Mouse (Mus musculus) CH12.LX (cell line): ENCODE measurements around the gene Pkp1. TPM values are rescaled to one million over a fixed set of nuclear protein-coding genes. Genes with fewer than 3 reads are reported as not detected.

ENCODE experiments used
- DNase-seq: peaks from one replicate; pipeline ENCODE4 v3.0.0-alpha.2; 2013; ENCODE audit errors: extremely low read depth
- H3K27ac ChIP-seq: 2 replicates; pipeline ENCODE4 v1.5.1; 2012; ENCODE audit warnings: low read depth, mild to moderate bottlenecking, control low read depth, moderate library complexity; ENCODE audit not compliant: insufficient read depth
- H3K27me3 ChIP-seq: replicated peaks from 2 replicates; pipeline ENCODE3; 2012; ENCODE audit warnings: inconsistent platforms
- H3K36me3 ChIP-seq, 2 experiments: replicated peaks in 1 of 2; 2 replicates each; pipeline versions ENCODE3 to v1.6.1; 2012; ENCODE audit warnings: inconsistent platforms in 1 of 2, low read length in 1 of 2, mild to moderate bottlenecking in 1 of 2, mixed read lengths in 1 of 2, moderate library complexity in 1 of 2; ENCODE audit not compliant: control insufficient read depth in 1 of 2, insufficient read depth in 1 of 2
- H3K4me1 ChIP-seq, 2 experiments: 2 replicates each; pipeline ENCODE4 v1.6.1; 2012; ENCODE audit warnings: inconsistent platforms in 1 of 2, moderate library complexity in 1 of 2; ENCODE audit not compliant: insufficient read depth in 2 of 2, control insufficient read depth in 1 of 2
- H3K4me2 ChIP-seq: 2 replicates; pipeline ENCODE4 v1.6.1; 2012; ENCODE audit warnings: low read depth, mild to moderate bottlenecking, control low read depth; ENCODE audit not compliant: poor library complexity, insufficient read depth, severe bottlenecking
- H3K4me3 ChIP-seq, 3 experiments: fragments of 150-350 bp in 1 of 3; sonication (generic) in 1 of 3; replicated peaks in 1 of 3; 2 replicates each; pipeline versions ENCODE3 to v1.5.1; 2011 to 2012; ENCODE audit warnings: low read depth in 2 of 3, low read length in 2 of 3, mild to moderate bottlenecking in 2 of 3, moderate library complexity in 2 of 3, control low read depth in 1 of 3, improper control_type of control experiment in 1 of 3, inconsistent platforms in 1 of 3, mixed read lengths in 1 of 3; ENCODE audit not compliant: poor library complexity in 1 of 3
- H3K79me2 ChIP-seq: replicated peaks from 2 replicates; pipeline ENCODE4 v1.6.1; 2012; ENCODE audit warnings: mild to moderate bottlenecking, moderate library complexity; ENCODE audit not compliant: control insufficient read depth, poor library complexity, insufficient read depth, severe bottlenecking; ENCODE audit errors: extremely low read depth
- H3K9ac ChIP-seq: 2 replicates; pipeline ENCODE4 v1.6.1; 2012; ENCODE audit warnings: low read depth, mild to moderate bottlenecking, control low read depth, moderate library complexity; ENCODE audit not compliant: insufficient read depth
- H3K9me3 ChIP-seq: replicated peaks from 2 replicates; pipeline ENCODE3; 2012; ENCODE audit warnings: low read length, inconsistent platforms, mixed read lengths
- BHLHE40 ChIP-seq: IDR thresholded peaks from 2 replicates; pipeline ENCODE4 v1.6.1; 2011; ENCODE audit warnings: mild to moderate bottlenecking, low read depth, low read length, improper control_type of control experiment
- CTCF ChIP-seq, 2 experiments: IDR thresholded peaks in 1 of 2; conservative IDR thresholded peaks in 1 of 2; 2 replicates each; pipeline ENCODE4 v1.5.1; 2011 to 2012; ENCODE audit warnings: low read depth in 2 of 2, low read length in 2 of 2, improper control_type of control experiment in 1 of 2, inconsistent platforms in 1 of 2, mild to moderate bottlenecking in 1 of 2, moderate library complexity in 1 of 2
- E2F4 ChIP-seq: IDR thresholded peaks from 2 replicates; pipeline ENCODE4 v1.6.1; 2011; ENCODE audit warnings: low read depth, low read length, improper control_type of control experiment; ENCODE audit not compliant: insufficient replicate concordance
- ELF1 ChIP-seq: IDR thresholded peaks from 2 replicates; pipeline ENCODE4 v1.6.1; 2014; ENCODE audit warnings: low read depth, mild to moderate bottlenecking, inconsistent platforms, low read length, improper control_type of control experiment
- GABPA ChIP-seq: IDR thresholded peaks from 2 replicates; pipeline ENCODE4 v1.6.1; 2012; ENCODE audit warnings: low read depth, low read length, improper control_type of control experiment, inconsistent platforms; ENCODE audit not compliant: insufficient replicate concordance
- IRF4 ChIP-seq: IDR thresholded peaks from 2 replicates; pipeline ENCODE4 v1.6.1; 2014; ENCODE audit warnings: low read depth, mild to moderate bottlenecking, inconsistent platforms, low read length, improper control_type of control experiment
- JUN ChIP-seq: IDR thresholded peaks from 2 replicates; pipeline ENCODE4 v1.6.1; 2011; ENCODE audit warnings: low read depth, mild to moderate bottlenecking, low read length, improper control_type of control experiment, moderate library complexity; ENCODE audit not compliant: insufficient read depth
- JUND ChIP-seq: conservative IDR thresholded peaks from 2 replicates; pipeline ENCODE4 v1.6.1; 2011; ENCODE audit warnings: low read depth, low read length, improper control_type of control experiment
- MAFK ChIP-seq: IDR thresholded peaks from 2 replicates; pipeline ENCODE4 v1.6.1; 2011; ENCODE audit warnings: low read length, improper control_type of control experiment; ENCODE audit not compliant: insufficient replicate concordance
- MAZ ChIP-seq: IDR thresholded peaks from 2 replicates; pipeline ENCODE4 v1.6.1; 2012; ENCODE audit warnings: low read depth, mild to moderate bottlenecking, inconsistent platforms, low read length, improper control_type of control experiment, moderate library complexity
- MEF2A ChIP-seq: IDR thresholded peaks from 2 replicates; pipeline ENCODE4 v1.6.1; 2014; ENCODE audit warnings: low read depth, mild to moderate bottlenecking, inconsistent platforms, low read length, improper control_type of control experiment, borderline replicate concordance
- MXI1 ChIP-seq: IDR thresholded peaks from 2 replicates; pipeline ENCODE4 v1.6.1; 2011; ENCODE audit warnings: mild to moderate bottlenecking, low read depth, low read length, improper control_type of control experiment
- MYC ChIP-seq: IDR thresholded peaks from 2 replicates; pipeline ENCODE4 v1.6.1; 2011; ENCODE audit warnings: low read depth, mild to moderate bottlenecking, improper control_type of control experiment, low read length
- PAX5 ChIP-seq: IDR thresholded peaks from 2 replicates; pipeline ENCODE4 v1.6.1; 2012; ENCODE audit warnings: low read length, inconsistent platforms, mixed read lengths
- POLR2A ChIP-seq: IDR thresholded peaks from 2 replicates; pipeline ENCODE4 v1.6.1; 2011; ENCODE audit warnings: low read depth, mild to moderate bottlenecking, improper control_type of control experiment, low read length
- POLR2AphosphoS2 ChIP-seq: IDR thresholded peaks from 2 replicates; pipeline ENCODE4 v1.6.1; 2011; ENCODE audit warnings: low read depth, low read length, improper control_type of control experiment
- RAD21 ChIP-seq: IDR thresholded peaks from 2 replicates; pipeline ENCODE4 v1.6.1; 2011; ENCODE audit warnings: low read depth, mild to moderate bottlenecking, low read length, improper control_type of control experiment, moderate library complexity
- SIN3A ChIP-seq: IDR thresholded peaks from 2 replicates; pipeline ENCODE4 v1.6.1; 2012; ENCODE audit warnings: low read length, improper control_type of control experiment, inconsistent platforms
- SMC3 ChIP-seq: IDR thresholded peaks from 2 replicates; pipeline ENCODE4 v1.6.1; 2011; ENCODE audit warnings: low read depth, low read length, improper control_type of control experiment
- TBP ChIP-seq: conservative IDR thresholded peaks from 2 replicates; pipeline ENCODE4 v1.6.1; 2011; ENCODE audit warnings: low read depth, low read length, improper control_type of control experiment
- USF1 ChIP-seq: IDR thresholded peaks from 2 replicates; pipeline ENCODE4 v1.6.1; 2014; ENCODE audit warnings: low read depth, mild to moderate bottlenecking, inconsistent platforms, low read length, improper control_type of control experiment
- ZKSCAN1 ChIP-seq: IDR thresholded peaks from 2 replicates; pipeline ENCODE4 v1.6.1; 2012; ENCODE audit warnings: low read depth, inconsistent platforms, low read length, improper control_type of control experiment, borderline replicate concordance
- ZMIZ1 ChIP-seq: IDR thresholded peaks from 2 replicates; pipeline ENCODE4 v1.6.1; 2012; ENCODE audit warnings: low read depth, mild to moderate bottlenecking, inconsistent platforms, low read length, improper control_type of control experiment
- ZNF384 ChIP-seq: IDR thresholded peaks from 2 replicates; pipeline ENCODE4 v1.6.1; 2012; ENCODE audit warnings: low read depth, low read length, improper control_type of control experiment, inconsistent platforms
- dilution Hi-C: fragments of 300-500 bp; cut with MboI; formaldehyde crosslinking; loops from 2 replicates; pipeline ENCODE4 v1.14.3; 2020; ENCODE audit warnings: low sequenced_read_pairs; ENCODE audit not compliant: extremely low pct_unique_long_range_greater_than_20kb, extremely low pct_ligation_motif_present
- in situ Hi-C: fragments of 300-500 bp; cut with MboI; formaldehyde crosslinking; loops from 3 replicates; pipeline ENCODE4 v1.14.3; 2019; ENCODE audit warnings: low sequenced_read_pairs, low pct_ligation_motif_present, low pct_unique_long_range_greater_than_20kb, mixed read lengths
- polyA plus RNA-seq: library from polyadenylated mRNA; unstranded; fragments of >175 nt; gene quantifications from 2 replicates; pipeline ENCODE4 v1.2.1, GENCODE M21; 2012; ENCODE audit warnings: low read depth; ENCODE audit not compliant: insufficient read length
- total RNA-seq, 2 experiments: library from RNA; depleted of rRNA; stranded (reverse); fragments of 300-350 nt in 1 of 2; fragments of >200 nt in 1 of 2; gene quantifications; 2 replicates each; pipeline ENCODE4 v1.2.3; 2012 to 2014

Gene Pkp1
- total and polyA plus RNA-seq, 3 experiments: not detected

DNA sequence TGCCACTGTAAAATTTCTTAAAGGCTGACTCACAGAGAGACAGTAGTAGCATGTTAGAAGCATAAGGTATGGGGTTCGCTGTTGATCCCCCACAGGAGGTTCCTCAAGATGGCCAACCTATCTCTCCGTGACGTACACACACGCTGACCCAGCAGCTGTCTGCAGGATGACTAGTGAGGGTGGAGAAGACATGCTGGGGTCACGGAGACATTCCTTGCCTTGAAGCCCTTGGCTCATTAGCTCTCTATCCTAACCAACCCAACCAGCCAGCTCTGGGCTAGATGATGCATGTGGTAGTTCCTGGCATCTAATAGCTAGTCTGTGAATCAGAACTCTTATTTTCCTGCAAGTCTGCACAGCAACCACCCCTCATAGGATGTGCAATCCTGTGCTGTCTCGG is 50.4 kb downstream of the Pkp1 start:
- TF ChIP-seq MEF2A (no peak), SIN3A (no peak), JUND (no peak), MXI1 (no peak), MAZ (no peak), POLR2A (no peak), E2F4 (no peak), ZKSCAN1 (no peak), MAFK (no peak), USF1 (no peak), ZNF384 (no peak), IRF4 (no peak), BHLHE40 (no peak), ELF1 (no peak), TBP (no peak), POLR2AphosphoS2 (no peak), ZMIZ1 (no peak)
- Histone ChIP-seq H3K9me3 (no peaks in the 10 kb centered on the region), H3K27me3 (peaks cover 82% of the 10 kb centered on the region), H3K4me3 (no peak overlapping the region), H3K4me2 (no peak overlapping the region), H3K27ac (no peak overlapping the region), H3K4me1 (peaks cover 0 to 15% of the 10 kb centered on the region in 2 experiments; a peak in 2 of 4 replicates), H3K9ac (no peak overlapping the region), H3K79me2 (no peaks in the 10 kb centered on the region), H3K36me3 (no peaks in the 10 kb centered on the region)
- no peak for DNase-seq
- dilution Hi-C loops: no loop called here
- in situ Hi-C loops: loop anchor here (5.0 kb wide), 1 partner anchor 79 kb away; no protein-coding TSS in a partner anchor

DNA sequence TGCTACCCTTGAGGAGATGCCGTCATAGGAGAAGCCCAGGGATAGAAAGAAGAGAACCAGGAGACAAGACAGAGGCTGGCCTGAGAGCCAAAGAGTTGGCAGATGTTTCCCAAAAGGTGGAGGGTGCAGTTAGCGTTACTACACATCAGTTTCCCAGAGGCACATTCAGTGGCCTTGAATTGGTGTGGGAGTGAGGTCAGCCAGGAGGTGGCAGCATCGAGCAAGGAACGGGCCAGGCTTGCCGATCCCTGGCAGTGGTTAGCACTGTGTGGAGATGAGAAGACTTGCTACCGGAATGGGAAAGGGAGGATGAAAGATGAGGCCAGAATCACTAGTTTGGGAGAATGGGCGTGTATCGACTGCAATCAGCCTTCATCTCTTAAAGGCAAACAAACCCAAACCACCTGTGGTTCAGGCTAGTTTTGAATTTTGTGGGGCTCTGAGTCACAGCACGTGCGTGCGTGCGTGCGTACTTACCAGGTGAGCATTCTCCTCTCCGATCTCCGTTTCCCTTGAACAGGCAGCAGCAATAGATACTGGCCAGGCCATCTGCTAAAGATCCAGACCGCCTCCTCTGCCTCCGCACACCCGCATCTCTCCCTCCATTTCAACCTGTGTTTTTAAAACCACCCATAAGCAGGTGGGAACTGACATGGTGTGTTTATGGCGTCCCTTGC is 53.4 kb downstream of the Pkp1 start:
- no peak overlapping the region for H3K9ac ChIP-seq
- DNase-seq: peak; percentile 61
- dilution Hi-C loops (no loop called here), in situ Hi-C loops (loop anchor here (5.0 kb wide), 1 partner anchor 82 kb away; no protein-coding TSS in a partner anchor)
- H3K27me3 ChIP-seq: peaks cover 83% of the 10 kb centered on the region
- peaks cover 3 to 24% of the 10 kb centered on the region in 2 experiments; a peak in 3 of 4 replicates for H3K4me1 ChIP-seq
- no peaks in the 10 kb centered on the region for H3K79me2 ChIP-seq
- TF ChIP-seq MYC (0 out of 2 replicates have a peak, but pooled peaks have one; percentile 28), CTCF (conservative IDR thresholded peaks at IDR 0.05 in 1 of 2, IDR thresholded peaks at IDR 0.05 in 1 of 2; ENCODE audit: low read depth in 2 of 2, low read length in 2 of 2) (peak; percentile 81 to 94), SMC3 (peak; percentile 96), PAX5 (no peak), RAD21 (peak; percentile 84), GABPA (no peak), BHLHE40 (peak; percentile 45), JUN (no peak)
- no peak overlapping the region for H3K27ac ChIP-seq
- H3K4me2 ChIP-seq: no peak overlapping the region
- H3K9me3 ChIP-seq: no peaks in the 10 kb centered on the region
- no peaks in the 10 kb centered on the region for H3K36me3 ChIP-seq
- no peak overlapping the region for H3K4me3 ChIP-seq
